Mouse (Mus musculus) gastrocnemius, postnatal 36 days (tissue): Measurements from ENCODE around the gene Zfp710. TPM values are rescaled to one million over a fixed set of nuclear protein-coding genes. Genes with fewer than 3 reads are reported as not detected.

ENCODE experiments used
- DNase-seq, 2 experiments: peaks; one replicate each; pipeline ENCODE4 v3.0.0; 2022
- intact Hi-C: fragments of 180-260 bp; cut with DNase I; formaldehyde crosslinking; loops from one replicate; pipeline ENCODE4 v1.15.1; 2025
- total RNA-seq, 2 experiments: library from RNA; stranded (reverse); gene quantifications; 2 replicates each; pipeline ENCODE4 v1.2.3; 2021

Zfp710 gene
- total RNA-seq, 2 experiments from 2014 or later: 24.2 to 26.5 TPM

GRCm38 (mm10) chr7:80073506-80073905 lies 48.9 kb downstream of the Zfp710 start:
- no peak for DNase-seq
- intact Hi-C loops: no loop called here

GRCm38 (mm10) chr7:80074921-80075441 lies 50.4 kb downstream of the Zfp710 start:
- DNase-seq: no peak
- intact Hi-C loops: loop anchor here (5.0 kb wide), 1 partner anchor 48 kb away; no protein-coding TSS in a partner anchor

- intact Hi-C loops: loop anchor here (5.0 kb wide), 1 partner anchor 49 kb away; no protein-coding TSS in a partner anchor
- DNase-seq: no peak
Observed at GRCm38 (mm10) chr7:80075946-80076583, 51.5 kb downstream of the Zfp710 start.

GRCm38 (mm10) chr7:80076961-80077716 lies 52.5 kb downstream of the Zfp710 start:
- intact Hi-C loops: loop anchor here (5.0 kb wide), 1 partner anchor 50 kb away; no protein-coding TSS in a partner anchor
- no peak for DNase-seq

- intact Hi-C loops: loop anchor here (5.0 kb wide), 1 partner anchor 50 kb away; no protein-coding TSS in a partner anchor
- no peak for DNase-seq
Observed at GRCm38 (mm10) chr7:80077801-80078200, 53.2 kb downstream of the Zfp710 start.

- intact Hi-C loops: loop anchor here (5.0 kb wide), 1 partner anchor 52 kb away; no protein-coding TSS in a partner anchor
- DNase-seq: peak; percentile 79 to 83
Observed at GRCm38 (mm10) chr7:80078792-80079301, 54.2 kb downstream of the Zfp710 start.

GRCm38 (mm10) chr7:80081586-80082554 lies 57.3 kb downstream of the Zfp710 start:
- no peak for DNase-seq
- intact Hi-C loops: loop anchor here (10.0 kb wide), 1 partner anchor 147 kb away; the partner anchor contains the start of gene Arpin

- peak in 1 of 2 experiments; percentile 50 for DNase-seq
Observed at GRCm38 (mm10) chr7:80084484-80084931, 59.9 kb downstream of the Zfp710 start.

GRCm38 (mm10) chr7:80085970-80086715 lies 61.5 kb downstream of the Zfp710 start:
- intact Hi-C loops: loop anchor here (5.0 to 10.0 kb wide), 2 partner anchors 64 to 151 kb away; partner anchors contain the start of genes Arpin and Zfp710
- DNase-seq: no peak

More at GRCm38 (mm10) chr7:80084484-80084931, 59.9 kb downstream of the Zfp710 start:
- intact Hi-C loops: loop anchor here (10.0 kb wide), 1 partner anchor 150 kb away; the partner anchor contains the start of gene Arpin

- intact Hi-C loops: loop anchor here (5.0 to 10.0 kb wide), 2 partner anchors 66 to 153 kb away; partner anchors contain the start of genes Arpin and Zfp710
- no peak for DNase-seq
Observed at GRCm38 (mm10) chr7:80088191-80088590, 63.6 kb downstream of the Zfp710 start.

GRCm38 (mm10) chr7:80090191-80091003 lies 65.8 kb downstream of the Zfp710 start:
- intact Hi-C loops: no loop called here
- no peak for DNase-seq

GRCm38 (mm10) chr7:80091004-80091865 lies 66.6 kb downstream of the Zfp710 start:
- DNase-seq: no peak
- intact Hi-C loops: no loop called here

GRCm38 (mm10) chr7:80091866-80092210 lies 67.2 kb downstream of the Zfp710 start:
- DNase-seq: no peak
- intact Hi-C loops: no loop called here

- intact Hi-C loops: no loop called here
- no peak for DNase-seq
Observed at GRCm38 (mm10) chr7:80092351-80093046, 67.9 kb downstream of the Zfp710 start.

GRCm38 (mm10) chr7:80094481-80094880 lies 69.9 kb downstream of the Zfp710 start:
- intact Hi-C loops: no loop called here

GRCm38 (mm10) chr7:80095598-80096309 lies 71.1 kb downstream of the Zfp710 start:
- intact Hi-C loops: no loop called here
- no peak for DNase-seq

More at GRCm38 (mm10) chr7:80094481-80094880, 69.9 kb downstream of the Zfp710 start:
- no peak for DNase-seq
